Mouse (Mus musculus) C2C12 (cell line): ENCODE data around the gene Schip1.

Experiments
- CEBPB ChIP-seq: IDR thresholded peaks from one replicate; pipeline ENCODE4 v1.6.1; 2011; ENCODE audit warnings: low read depth, mild to moderate bottlenecking, control low read depth, moderate library complexity
- CTCF ChIP-seq: IDR thresholded peaks from one replicate; pipeline ENCODE4 v1.5.1; 2011; ENCODE audit not compliant: control insufficient read depth, insufficient read depth, insufficient read length
- MYOD1 ChIP-seq: IDR thresholded peaks from one replicate; pipeline ENCODE4 v1.6.1; 2011; ENCODE audit warnings: low read depth; ENCODE audit not compliant: control insufficient read depth, insufficient read length

DNA sequence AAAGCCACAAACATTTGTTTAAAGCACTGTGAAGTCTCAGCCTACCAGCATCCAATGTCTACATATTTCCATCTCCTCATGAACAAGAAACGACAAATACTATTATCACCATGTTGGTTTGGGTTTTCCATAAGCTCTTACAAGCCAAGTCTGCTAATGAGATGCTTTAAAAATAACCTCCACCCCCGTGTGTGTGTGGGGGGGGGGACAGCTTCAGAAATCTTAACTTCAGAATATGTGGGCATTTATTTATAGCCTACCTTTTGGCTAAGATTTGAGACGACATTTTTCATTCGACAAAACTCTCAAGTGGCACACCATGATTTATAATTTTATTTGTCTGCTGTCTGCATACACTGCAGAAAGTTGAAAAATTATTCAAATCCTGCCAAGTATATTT is 12.8 kb downstream of the Schip1 start:
- TF ChIP-seq CTCF = no peak
- no peak for TF ChIP-seq CEBPB
- TF ChIP-seq MYOD1 = no peak
